In the genomic region with DNA sequence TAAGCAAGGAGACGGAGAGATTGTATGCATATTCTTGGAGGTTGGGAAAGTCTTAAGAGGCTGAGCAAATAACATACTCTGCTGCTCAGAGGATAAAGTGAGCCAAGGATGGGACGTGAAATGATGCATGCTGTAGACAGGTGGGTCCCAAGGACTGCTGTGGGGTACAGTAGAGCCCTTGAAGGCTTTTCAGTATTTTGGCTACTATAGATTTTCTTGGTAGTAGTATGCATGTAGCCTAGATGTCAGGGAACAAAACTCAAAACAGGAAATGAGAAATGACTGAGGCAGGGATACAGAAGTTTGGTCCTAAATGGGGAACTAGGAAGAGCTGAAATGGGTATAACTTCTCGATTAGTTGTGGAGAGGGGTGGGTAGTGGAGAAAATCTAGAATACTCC, we compare ENCODE assay signal across 8 mouse cellular contexts. TPM values are rescaled to one million over a fixed set of nuclear protein-coding genes. Genes with fewer than 3 reads are reported as not detected.
DNase-seq lines count a peak whose midpoint lies in the region; ATAC-seq and TF ChIP-seq lines count a peak whose summit lies in the region.

No protein-coding gene starts in this region.

- peak overlapping the region; percentile 10; the same call in 1 of the 2 replicates for H3K4me3 ChIP-seq in kidney, adult 2 months (ENCODE audit: insufficient read depth, low read depth, low read length)
- H3K4me3 ChIP-seq in hindbrain, embryonic 16.5 days (ENCODE audit: low read length): peak overlapping the region; percentile 93
- peak overlapping the region; percentile 87; the same call in 1 of the 2 replicates for H3K4me3 ChIP-seq in midbrain, embryonic 15.5 days

- peaks cover 1% of the 10 kb centered on the region; the same call in 1 of the 2 replicates for H3K36me3 ChIP-seq in kidney, adult 2 months (ENCODE audit: control insufficient read depth, insufficient read depth, low read length)
- no peaks in the 10 kb centered on the region for H3K36me3 ChIP-seq in hindbrain, embryonic 16.5 days (ENCODE audit: control insufficient read depth, insufficient read depth, low read length)
- no peaks in the 10 kb centered on the region for H3K36me3 ChIP-seq in midbrain, embryonic 15.5 days (replicated peaks)

- no peak for ATAC-seq in hindbrain, embryonic 16.5 days
- no peak for ATAC-seq in midbrain, embryonic 15.5 days (replicated peaks)

- H3K9me3 ChIP-seq in hindbrain, embryonic 16.5 days (ENCODE audit: control insufficient read depth, low read length): no peaks in the 10 kb centered on the region
- no peaks in the 10 kb centered on the region for H3K9me3 ChIP-seq in midbrain, embryonic 15.5 days

- no peaks in the 10 kb centered on the region for H3K27me3 ChIP-seq in kidney, adult 2 months (replicated peaks; ENCODE audit: control insufficient read depth, insufficient read depth, low read length)
- no peaks in the 10 kb centered on the region for H3K27me3 ChIP-seq in hindbrain, embryonic 16.5 days (replicated peaks; ENCODE audit: control insufficient read depth, insufficient read depth, low read length)
- no peaks in the 10 kb centered on the region for H3K27me3 ChIP-seq in midbrain, embryonic 15.5 days (replicated peaks)

- no peak for TF ChIP-seq POLR2A in kidney, adult 2 months (IDR thresholded peaks at IDR 0.05; ENCODE audit: low read depth, low read length)
- no peak for TF ChIP-seq POLR2A in brain, embryonic 14.5 days (IDR thresholded peaks at IDR 0.05; ENCODE audit: borderline replicate concordance, extremely low read depth, insufficient read depth, insufficient read length, poor library complexity, severe bottlenecking)

- peak overlapping the region; percentile 23; the same call in 1 of the 2 replicates for H3K9ac ChIP-seq in hindbrain, embryonic 16.5 days (ENCODE audit: low read depth, low read length)
- no peak overlapping the region for H3K9ac ChIP-seq in midbrain, embryonic 15.5 days

- no peak overlapping the region for H3K27ac ChIP-seq in kidney, adult 2 months (ENCODE audit: insufficient read depth, low read depth, low read length)
- no peak overlapping the region for H3K27ac ChIP-seq in hindbrain, embryonic 16.5 days (ENCODE audit: low read depth, low read length)
- H3K27ac ChIP-seq in midbrain, embryonic 15.5 days: no peak overlapping the region

- 43% methylated on average over 3 of the region's 3 CpGs for WGBS in kidney, adult 2 months
- 51% methylated on average over 3 of the region's 3 CpGs for WGBS in hindbrain, embryonic 16.5 days
- WGBS in midbrain, embryonic 15.5 days: 53% methylated on average over 3 of the region's 3 CpGs

- peaks cover 14% of the 10 kb centered on the region; the same call in 1 of the 2 replicates for H3K4me1 ChIP-seq in kidney, adult 2 months (ENCODE audit: control insufficient read depth, insufficient read depth, low read length)
- peaks cover 22% of the 10 kb centered on the region for H3K4me1 ChIP-seq in hindbrain, embryonic 16.5 days (ENCODE audit: control insufficient read depth, insufficient read depth, low read depth, low read length)
- H3K4me1 ChIP-seq in midbrain, embryonic 15.5 days: peaks cover 31% of the 10 kb centered on the region

- peak overlapping the region; percentile 86 for H3K4me2 ChIP-seq in hindbrain, embryonic 16.5 days (ENCODE audit: low read length)
- H3K4me2 ChIP-seq in midbrain, embryonic 15.5 days: peak overlapping the region; percentile 64

- no peak for DNase-seq in kidney, adult 2 months
- no peak for DNase-seq in kidney, adult 8-10 months
- DNase-seq in brain, embryonic 14.5 days (ENCODE audit: low read depth): peak; percentile 3
- DNase-seq in adrenal gland, postnatal 10 days: no peak
- DNase-seq in adipocyte (ENCODE audit: low spot score): no peak
- no peak for DNase-seq in thymus, postnatal 0 days (ENCODE audit: low spot score)

- no peak for TF ChIP-seq CTCF in kidney, adult 2 months (conservative IDR thresholded peaks at IDR 0.05; ENCODE audit: insufficient read depth, insufficient read length, low read depth, low read length)
- TF ChIP-seq CTCF in brain, embryonic 14.5 days (IDR thresholded peaks at IDR 0.05; ENCODE audit: borderline replicate concordance, extremely low read depth, insufficient read depth, insufficient read length): no peak

RNA-seq across cellular contexts. Expression of gene Mia2, which starts 36.9 kb away (rescaled TPM):
- 95.3 and 102 TPM in 2 replicates for polyA plus RNA-seq in kidney, adult 2 months (2012; rRNA removed)
- 37.8 and 37.9 TPM in 2 replicates for polyA plus RNA-seq in brain, embryonic 14.5 days (2012; rRNA removed)
- 32.8 and 33.7 TPM in 2 replicates for polyA plus RNA-seq in hindbrain, embryonic 16.5 days (2015; fragmentation: Nextera tagmentation; extraction: Ambion mirVana)
- polyA plus RNA-seq in midbrain, embryonic 15.5 days (2015; fragmentation: Nextera tagmentation; extraction: Ambion mirVana): 28.4 and 30.7 TPM in 2 replicates
- 10 to 100 TPM; 86.8 to 88.6 TPM for total RNA-seq in adrenal gland, postnatal 10 days (2021)
- polyA plus RNA-seq in thymus, postnatal 0 days (2015; fragmentation: Nextera tagmentation; extraction: Ambion mirVana): 181 and 195 TPM in 2 replicates

Comparison
In these comparisons a context has a peak if more than half of its experiments do, and no peak if none do; other contexts are left out.
1. H3K4me3 ChIP-seq: peak in every context shown above with its lines; median percentile 93 in hindbrain, embryonic 16.5 days; 87 in midbrain, embryonic 15.5 days; 10 in kidney, adult 2 months.